Mouse (Mus musculus): ENCODE data around the gene Ndufaf4. TPM values are rescaled to one million over a fixed set of nuclear protein-coding genes. Genes with fewer than 3 reads are reported as not detected.

Gene Ndufaf4
- polyA plus RNA-seq (2014; fragmentation: Illumina TruSeq; extraction: RNeasy Lipid Tissue Mini Kit (QIAGEN cat#74804)): 78.1 TPM

DNA sequence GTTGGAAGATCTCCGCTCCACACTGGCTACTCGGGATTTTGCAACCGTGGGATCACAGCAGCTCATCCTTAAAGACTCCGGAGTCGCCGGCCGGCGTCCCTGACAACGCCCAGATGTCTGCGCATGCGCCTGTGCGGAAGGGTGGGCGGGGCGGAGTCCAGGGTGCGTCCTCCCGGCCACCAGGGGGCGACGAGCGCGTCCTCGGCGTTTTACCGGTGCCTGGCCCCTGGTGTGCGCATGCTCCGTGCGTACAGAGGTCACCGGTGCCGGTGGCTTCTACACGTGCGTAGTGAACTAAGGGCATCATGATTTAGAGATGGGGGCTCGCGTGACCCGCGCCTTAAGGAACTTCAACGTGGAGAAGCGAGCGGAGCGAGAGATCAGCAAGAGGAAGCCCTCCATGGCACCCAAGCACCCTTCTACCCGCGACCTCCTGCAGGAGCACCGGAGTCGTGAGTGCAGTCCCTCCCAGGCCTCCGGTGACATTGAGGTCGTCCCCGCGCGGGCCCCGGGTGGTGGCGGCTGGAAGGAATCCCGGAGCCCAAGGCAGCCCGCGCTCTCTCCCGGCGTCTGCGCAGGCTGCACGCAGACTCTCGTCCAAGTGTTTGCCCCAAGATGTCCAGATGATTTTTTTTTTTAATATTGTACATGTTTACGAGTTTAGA lies at the start of gene Ndufaf4:
TSS of gene Ndufaf4 (plus strand) at position 233 of the 665 bp plus-strand sequence.

DNA sequence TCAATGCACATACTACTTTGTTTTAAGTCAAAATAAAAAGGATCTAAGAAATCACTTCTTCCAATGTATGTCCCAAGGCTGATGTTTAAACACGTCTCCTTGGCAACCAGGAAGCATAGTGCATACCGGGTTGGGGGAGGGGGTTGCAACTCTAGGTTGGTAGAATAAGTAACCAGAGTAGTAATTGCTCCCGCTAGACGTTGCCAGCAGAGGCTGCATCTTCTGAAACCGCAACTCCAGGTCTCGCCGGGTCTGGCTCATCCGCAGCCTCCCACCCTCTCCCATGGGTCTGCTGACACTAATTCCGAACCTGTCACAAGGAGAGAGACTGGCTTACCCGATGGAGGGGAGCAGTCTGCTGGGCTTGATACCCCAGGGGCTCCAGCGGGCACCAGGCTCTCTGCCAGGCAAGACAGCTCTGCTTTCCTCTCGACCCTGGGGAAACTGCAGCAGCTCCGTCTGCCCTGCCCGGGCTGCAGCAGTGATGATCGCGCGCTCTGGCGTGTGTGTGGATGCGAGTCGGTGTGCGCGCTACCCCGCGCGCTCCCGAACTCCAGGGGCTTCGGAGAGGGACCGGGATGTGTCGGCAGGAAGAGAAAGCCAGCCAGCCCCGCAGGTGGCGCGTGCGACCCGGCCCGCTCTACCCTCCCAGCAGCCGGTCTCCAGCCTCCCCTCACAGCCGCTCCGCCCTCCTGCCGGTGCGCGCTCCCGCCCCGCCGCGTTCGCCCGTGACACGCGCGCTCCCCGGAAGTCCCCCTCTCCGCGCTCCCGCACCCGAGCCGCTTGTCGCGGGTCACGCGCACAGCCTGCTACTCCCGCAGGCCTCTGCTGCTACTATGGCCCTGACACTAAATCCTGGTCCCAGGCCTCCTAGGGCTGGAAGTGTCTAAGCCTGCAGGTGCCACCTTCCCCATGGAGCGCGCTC lies 47.2 kb upstream of the Ndufaf4 start, which contains the start of gene Klhl32:
TSS of gene Klhl32 (minus strand) at position 724 of the 925 bp plus-strand sequence.

Other genes with a start within 250 kb of the Ndufaf4 start
- 1.9 TPM for gene Klhl32, start 47.0 kb upstream of the Ndufaf4 start, polyA plus RNA-seq (2014; fragmentation: Illumina TruSeq; extraction: RNeasy Lipid Tissue Mini Kit (QIAGEN cat#74804))
- 5.1 TPM for gene Gpr63, start 68.3 kb downstream of the Ndufaf4 start, polyA plus RNA-seq (2014; fragmentation: Illumina TruSeq; extraction: RNeasy Lipid Tissue Mini Kit (QIAGEN cat#74804))